ENCODE assay signal across 28 mouse cellular contexts in genomic region chr13:19002502-19002901, GRCm38 (mm10). TPM values are rescaled to one million over a fixed set of nuclear protein-coding genes. Genes with fewer than 3 reads are reported as not detected.
A peak's percentile ranks its signal among the peaks of the same experiment; 100 is the strongest.
DNase-seq lines count a peak whose midpoint lies in the region; ATAC-seq lines count a peak whose summit lies in the region.
"Had no signal": no experiment of that assay in that cellular context is flagged by ENCODE, and none has a peak within 500 bp of the region (broad histone marks: within the 10 kb centered on the region; RNA-seq: fewer than 3 reads in every experiment).

No protein-coding gene starts in this region.

- ATAC-seq in frontal cortex, adult (ENCODE audit: low TSS enrichment) = peak; percentile 93
- no peak for ATAC-seq in midbrain, embryonic 11.5 days (ENCODE audit: low FRiP score)
- ATAC-seq in midbrain, embryonic 13.5 days = no peak
- ATAC-seq: intestine, embryonic 15.5 days; liver, postnatal 0 days; midbrain, embryonic 15.5 days had no signal

- H3K9ac ChIP-seq in midbrain, embryonic 11.5 days (ENCODE audit: low read length) = no peak overlapping the region
- no peak overlapping the region for H3K9ac ChIP-seq in midbrain, embryonic 13.5 days (replicated peaks)
- H3K9ac ChIP-seq: heart, embryonic 15.5 days; hindbrain, embryonic 15.5 days; intestine, embryonic 15.5 days; liver, postnatal 0 days; midbrain, embryonic 15.5 days had no signal

- intact Hi-C loops in left cerebral cortex, postnatal 14 days (cut with DNase I) = no loop called here

- H3K9me3 ChIP-seq in midbrain, embryonic 11.5 days (ENCODE audit: control insufficient read depth, low read length) = no peaks in the 10 kb centered on the region
- no peaks in the 10 kb centered on the region for H3K9me3 ChIP-seq in midbrain, embryonic 13.5 days
- H3K9me3 ChIP-seq: forebrain, embryonic 10.5 days; heart, embryonic 15.5 days; hindbrain, embryonic 15.5 days; intestine, embryonic 15.5 days; limb, embryonic 10.5 days; midbrain, embryonic 15.5 days had no signal

- no peak overlapping the region for H3K4me2 ChIP-seq in midbrain, embryonic 11.5 days
- no peak overlapping the region for H3K4me2 ChIP-seq in midbrain, embryonic 13.5 days (replicated peaks)
- H3K4me2 ChIP-seq: heart, embryonic 15.5 days; hindbrain, embryonic 15.5 days; intestine, embryonic 15.5 days; midbrain, embryonic 15.5 days had no signal

- no peak overlapping the region for H3K27ac ChIP-seq in midbrain, embryonic 11.5 days (ENCODE audit: low read depth, low read length)
- no peak overlapping the region for H3K27ac ChIP-seq in midbrain, embryonic 13.5 days
- H3K27ac ChIP-seq: forebrain, embryonic 10.5 days; heart, embryonic 15.5 days; hindbrain, embryonic 15.5 days; intestine, embryonic 15.5 days; limb, embryonic 10.5 days; midbrain, embryonic 15.5 days had no signal

- 91% methylated on average over 9 of the region's 9 CpGs for WGBS in midbrain, embryonic 11.5 days
- 94% methylated on average over 9 of the region's 9 CpGs for WGBS in midbrain, embryonic 13.5 days

- H3K4me1 ChIP-seq in midbrain, embryonic 11.5 days (ENCODE audit: control insufficient read depth, insufficient read depth, low read length) = no peaks in the 10 kb centered on the region
- no peaks in the 10 kb centered on the region for H3K4me1 ChIP-seq in midbrain, embryonic 13.5 days (replicated peaks)
- H3K4me1 ChIP-seq: forebrain, embryonic 10.5 days; heart, embryonic 15.5 days; hindbrain, embryonic 15.5 days; intestine, embryonic 15.5 days; limb, embryonic 10.5 days; midbrain, embryonic 15.5 days had no signal

- H3K36me3 ChIP-seq in midbrain, embryonic 11.5 days (ENCODE audit: control insufficient read depth, insufficient read depth, low read length) = no peaks in the 10 kb centered on the region
- H3K36me3 ChIP-seq in midbrain, embryonic 13.5 days = no peaks in the 10 kb centered on the region
- H3K36me3 ChIP-seq: forebrain, embryonic 10.5 days; heart, embryonic 15.5 days; hindbrain, embryonic 15.5 days; intestine, embryonic 15.5 days; limb, embryonic 10.5 days; midbrain, embryonic 15.5 days had no signal

- no peak for DNase-seq in frontal cortex, postnatal 25 days (ENCODE audit: low spot score in 2 of 2)
- peak; percentile 33 for DNase-seq in midbrain, embryonic 11.5 days (ENCODE audit: low spot score, missing footprints)
- DNase-seq in left cerebral cortex, postnatal 14 days (ENCODE audit: low spot score in 2 of 2) = peak; percentile 49 to 79
- no peak for DNase-seq in adrenal gland, adult 8-10 months
- no peak for DNase-seq in embryo, embryonic 9.5 days (ENCODE audit: extremely low spot score)
- DNase-seq: adrenal gland, postnatal 25 days; cerebellum, adult 8-10 months; embryo, embryonic 11 days; gastrocnemius, postnatal 36 days; heart, postnatal 4 days; kidney, postnatal 36 days; liver, postnatal 0 days; lung, postnatal 10 days; spleen, adult 18-20 months; thymus, postnatal 36 days had no signal

- no peaks in the 10 kb centered on the region for H3K27me3 ChIP-seq in midbrain, embryonic 11.5 days (ENCODE audit: control insufficient read depth, insufficient read depth, low read length)
- H3K27me3 ChIP-seq in midbrain, embryonic 13.5 days = no peaks in the 10 kb centered on the region
- H3K27me3 ChIP-seq: CH12.LX; heart, embryonic 15.5 days; hindbrain, embryonic 15.5 days; intestine, embryonic 15.5 days; midbrain, embryonic 15.5 days had no signal

- no peak overlapping the region for H3K4me3 ChIP-seq in midbrain, embryonic 11.5 days (ENCODE audit: low read depth, low read length)
- no peak overlapping the region for H3K4me3 ChIP-seq in midbrain, embryonic 13.5 days (replicated peaks)
- H3K4me3 ChIP-seq: forebrain, embryonic 10.5 days; heart, embryonic 15.5 days; hindbrain, embryonic 15.5 days; intestine, embryonic 15.5 days; limb, embryonic 10.5 days; midbrain, embryonic 15.5 days; myocyte had no signal

RNA-seq across cellular contexts. Expression of gene Amph, which starts 54.5 kb away (rescaled TPM):
- 11.6 and 12.9 TPM in 2 replicates for polyA plus RNA-seq in midbrain, embryonic 11.5 days (2014; fragmentation: Nextera tagmentation; extraction: Ambion mirVana)
- 30.3 and 32.5 TPM in 2 replicates for polyA plus RNA-seq in midbrain, embryonic 13.5 days (2015; fragmentation: Nextera tagmentation; extraction: Ambion mirVana)
- total RNA-seq in left cerebral cortex, postnatal 14 days (2021) = 100 to 1,000 TPM; 230 to 243 TPM
- 10 to 100 TPM in 2 of 4 experiments, 1 to 10 TPM in 2; 7.8 to 13.6 (median 11.2) TPM for total RNA-seq in adrenal gland, adult 8-10 months (2022)
- total RNA-seq: CH12.LX; megakaryocyte, adult 5-6 weeks; MEL had no signal
- polyA plus RNA-seq: liver, adult 2 months; myocyte had no signal

Comparison
In these comparisons a context has a peak if more than half of its experiments do, and no peak if none do; other contexts are left out.
1. DNase-seq: peak in midbrain, embryonic 11.5 days (single experiment) and left cerebral cortex, postnatal 14 days (2 of 2); none in frontal cortex, postnatal 25 days (0 of 2), adrenal gland, adult 8-10 months (single experiment) and embryo, embryonic 9.5 days (single experiment).
2. RNA of gene Amph, which starts 54.5 kb away (total RNA-seq): 230 to 243 TPM in left cerebral cortex, postnatal 14 days; 7.8 to 13.6 TPM in adrenal gland, adult 8-10 months; every median in the first group is over 10 times any median in the second.